Mouse (Mus musculus) ovary, postnatal 36 days (tissue): ENCODE data around the gene Zmym5.
"Not testable (repeated sequence)": the region's sequence is repeated elsewhere in the genome, so short reads cannot be mapped to it uniquely, and the experiment has no call there.

Source experiments
- DNase-seq: peaks from one replicate; pipeline ENCODE4 v3.0.0; 2022; ENCODE audit warnings: low spot score, mixed read lengths

The Zmym5 gene

GRCm38 (mm10) chr14:56776571-56777238 is 34.8 kb downstream of the Zmym5 start:
- no peak for DNase-seq

- no peak for DNase-seq
Observed at GRCm38 (mm10) chr14:56775416-56775815, 36.1 kb downstream of the Zmym5 start.

DNA sequence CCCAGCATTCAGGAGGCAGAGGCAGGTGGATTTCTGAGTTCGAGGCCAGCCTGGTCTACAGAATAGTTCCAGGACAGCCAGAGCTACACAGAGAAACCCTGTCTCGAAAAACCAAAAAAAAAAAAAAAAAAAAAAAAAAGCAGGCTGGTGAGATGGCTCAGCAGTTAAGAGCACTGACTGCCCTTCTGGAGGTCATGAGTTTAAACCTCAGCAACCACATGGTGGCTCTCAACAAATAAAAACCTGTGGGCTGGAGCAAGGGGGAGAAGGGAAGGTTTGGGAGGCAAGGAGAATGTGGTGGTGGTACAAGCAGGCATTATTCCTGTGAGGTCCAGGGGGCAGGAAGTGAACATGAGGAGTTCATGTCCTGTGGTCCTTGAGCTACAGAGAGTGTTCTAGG is 45.1 kb downstream of the Zmym5 start:
- DNase-seq: not testable (repeated sequence)

DNA sequence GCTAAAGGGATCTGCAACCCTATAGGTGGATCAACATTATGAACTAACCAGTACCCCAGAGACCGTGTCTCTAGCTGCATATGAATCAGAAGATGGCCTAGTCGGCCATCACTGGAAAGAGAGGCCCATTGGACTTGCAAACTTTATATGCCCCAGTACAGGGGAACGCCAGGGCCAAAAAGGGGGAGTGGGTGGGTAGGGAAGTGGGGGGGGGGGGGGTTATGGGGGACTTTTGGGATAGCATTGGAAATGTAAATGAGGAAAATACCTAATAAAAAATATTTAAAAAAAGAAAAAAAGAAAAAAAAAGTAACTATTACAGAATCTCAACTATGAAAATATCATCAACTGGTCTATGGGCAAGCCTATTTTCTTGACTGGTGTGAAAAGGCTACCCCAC is 46.4 kb downstream of the Zmym5 start:
- DNase-seq: not testable (repeated sequence)

DNA sequence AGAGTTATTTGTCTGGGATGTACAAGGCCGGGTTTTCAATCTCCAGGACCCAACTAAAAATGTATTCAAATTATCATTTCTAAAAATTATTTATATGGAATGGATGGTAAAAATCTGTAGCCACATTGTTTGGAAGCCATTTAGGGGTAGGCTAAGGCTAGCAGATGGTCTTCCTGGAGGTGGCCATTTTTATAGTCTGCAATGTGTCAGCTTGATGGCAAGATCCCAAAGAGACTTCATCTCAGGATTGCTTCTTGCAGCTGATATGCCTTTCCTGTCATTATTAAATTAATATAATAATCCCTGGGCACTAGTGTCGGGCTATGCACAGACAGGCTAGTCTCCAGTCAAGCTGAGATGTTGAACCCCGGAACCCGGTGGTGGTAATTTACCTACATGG is 60.2 kb downstream of the Zmym5 start:
- DNase-seq: no peak
